Mouse (Mus musculus) hindbrain, postnatal 0 days (tissue): ENCODE measurements at regions not wholly inside any gene's neighbourhood (a gene's known extent, or its start where the extent isn't known, plus 50 kb on each side); places are given as distances from the start of the nearest gene placed in this dataset.
A peak's percentile ranks its signal among the peaks of the same experiment; 100 is the strongest.
"Not testable (repeated sequence)": the region's sequence is repeated elsewhere in the genome, so short reads cannot be mapped to it uniquely, and the experiment has no call there.

ENCODE experiments used
- ATAC-seq: fragments of 200-750 bp; cut with Nextera tagmentation; 2 replicates; pipeline ENCODE4 v1.8.0; 2017; ENCODE audit warnings: mild to moderate bottlenecking, moderate TSS enrichment, moderate library complexity
- DNase-seq: peaks from one replicate; pipeline ENCODE4 v3.0.0-alpha.2; 2015; ENCODE audit warnings: low spot score
- H3K27ac ChIP-seq: fragments of 300-500 bp; sonication (generic); 2 replicates; pipeline ENCODE4 v1.5.1; 2014; ENCODE audit warnings: mild to moderate bottlenecking
- H3K27me3 ChIP-seq: fragments of 300-500 bp; sonication (generic); 2 replicates; pipeline ENCODE4 v1.6.1; 2014; ENCODE audit warnings: low read length, mixed read lengths; ENCODE audit not compliant: insufficient read depth
- H3K36me3 ChIP-seq: fragments of 300-500 bp; sonication (generic); 2 replicates; pipeline ENCODE4 v1.6.1; 2014; ENCODE audit warnings: low read length, mixed read lengths; ENCODE audit not compliant: insufficient read depth
- H3K4me1 ChIP-seq: fragments of 300-500 bp; sonication (generic); 2 replicates; pipeline ENCODE4 v1.6.1; 2014; ENCODE audit warnings: antibody characterized with exemption, low read length, mixed read lengths; ENCODE audit not compliant: insufficient read depth
- H3K4me2 ChIP-seq: fragments of 300-500 bp; sonication (generic); 2 replicates; pipeline ENCODE4 v1.6.1; 2014; ENCODE audit warnings: low read depth, mild to moderate bottlenecking, low read length, moderate library complexity, mixed read lengths
- H3K4me3 ChIP-seq: fragments of 300-500 bp; sonication (generic); 2 replicates; pipeline ENCODE4 v1.5.1; 2014; ENCODE audit warnings: low read length
- H3K9ac ChIP-seq: fragments of 300-500 bp; sonication (generic); replicated peaks from 2 replicates; pipeline ENCODE4 v1.6.1; 2014; ENCODE audit warnings: mild to moderate bottlenecking, low read length, moderate library complexity, mixed read lengths
- H3K9me3 ChIP-seq: fragments of 300-500 bp; sonication (generic); 2 replicates; pipeline ENCODE4 v1.6.1; 2016; ENCODE audit warnings: low read length, mixed read lengths
- CTCF ChIP-seq: IDR thresholded peaks from 2 replicates; pipeline ENCODE4 v1.5.1; 2016; ENCODE audit warnings: antibody characterized with exemption, control low read depth, low read depth
- WGBS: fragments of 180-500 bp; shearing (Covaris S2); extraction: QIAGEN DNeasy Blood & Tissue Kit; methylation state at CpG from one replicate; pipeline ENCODE4 v1.1.7; 2014; 5-methylcytosine and 5-hydroxymethylcytosine counted together

DNA sequence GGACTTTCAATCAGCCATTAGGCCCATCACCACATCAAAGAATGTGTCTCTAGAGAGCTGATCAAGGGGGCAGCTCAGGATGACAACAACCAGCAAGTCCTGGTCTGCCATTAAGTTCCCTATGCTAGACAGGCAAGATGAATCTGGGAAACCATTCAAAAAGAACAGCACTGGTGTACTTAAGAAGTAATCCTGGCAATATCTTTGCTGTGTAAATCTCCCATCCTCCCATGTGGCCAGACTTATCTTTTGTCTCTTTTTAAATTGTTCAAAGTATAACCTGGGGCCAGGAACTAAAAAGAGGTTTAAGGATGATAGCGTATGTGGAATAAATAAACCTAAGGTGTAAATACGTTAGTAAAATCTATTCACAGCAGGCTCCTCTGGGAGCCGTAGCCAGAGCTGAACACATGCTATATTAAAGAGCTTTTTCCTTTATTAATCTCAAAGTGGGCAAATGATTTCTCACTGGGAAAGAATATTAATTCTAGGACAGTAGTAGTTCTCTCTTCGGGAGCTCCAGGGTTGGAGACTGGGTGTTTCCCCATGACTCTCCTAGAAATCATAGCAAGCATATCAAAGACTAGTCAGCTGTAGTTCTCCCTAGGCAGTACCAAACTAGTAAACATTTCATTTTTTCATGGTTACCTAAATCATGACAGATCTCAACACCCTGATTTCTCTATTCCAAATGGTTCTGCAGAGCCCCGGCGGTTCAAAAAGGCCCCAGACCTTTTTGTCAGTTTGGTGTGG lies 216.8 kb upstream of the Zpld1 start:
- H3K27ac ChIP-seq = no peak overlapping the region
- no peak for TF ChIP-seq CTCF
- no peak overlapping the region; the same call in 1 of the 2 replicates for H3K9ac ChIP-seq
- DNase-seq (no peak), ATAC-seq (no peak)
- H3K4me3 ChIP-seq = peak overlapping the region; percentile 23
- no peaks in the 10 kb centered on the region for H3K4me1 ChIP-seq
- H3K9me3 ChIP-seq = no peaks in the 10 kb centered on the region
- WGBS = 50% methylated on average over 6 of the region's 6 CpGs
- H3K27me3 ChIP-seq = no peaks in the 10 kb centered on the region
- H3K36me3 ChIP-seq = no peaks in the 10 kb centered on the region
- H3K4me2 ChIP-seq = peak overlapping the region; percentile 51

DNA sequence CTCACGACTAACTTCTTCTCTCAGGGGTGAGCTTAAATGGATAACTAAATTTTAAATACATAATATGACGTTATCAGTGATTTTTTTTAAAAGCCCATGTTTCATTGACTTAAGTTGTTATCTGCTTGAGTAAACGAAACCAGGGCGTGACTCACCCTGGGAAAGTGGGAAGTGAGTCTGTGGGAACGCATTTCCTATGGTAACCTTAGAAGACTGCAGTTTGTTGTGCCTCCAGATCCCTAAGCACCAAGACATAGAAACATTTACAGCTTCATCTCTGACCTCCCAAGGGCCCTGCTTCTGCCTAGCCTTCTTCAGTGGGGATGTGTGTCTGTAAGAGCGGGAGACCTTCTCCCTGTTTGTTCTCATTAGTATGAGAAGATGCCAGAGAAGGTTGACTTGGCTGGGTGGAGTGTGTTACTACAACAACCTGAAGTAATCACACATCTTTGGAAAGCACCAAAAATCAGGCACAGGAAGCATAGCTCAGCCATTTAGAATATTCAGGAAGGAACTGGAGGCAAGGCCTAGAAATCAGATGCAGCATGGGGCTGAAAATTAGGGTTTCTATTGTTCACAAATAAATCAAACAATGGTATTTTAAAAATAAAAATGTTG lies 207.1 kb upstream of the Zpld1 start:
- Histone ChIP-seq H3K4me3 (no peak overlapping the region), H3K9me3 (no peaks in the 10 kb centered on the region), H3K27ac (no peak overlapping the region), H3K9ac (no peak overlapping the region), H3K4me2 (no peak overlapping the region), H3K36me3 (no peaks in the 10 kb centered on the region), H3K4me1 (no peaks in the 10 kb centered on the region), H3K27me3 (no peaks in the 10 kb centered on the region)
- ATAC-seq (no peak), DNase-seq (no peak)
- 86% methylated on average over 6 of the region's 6 CpGs for WGBS
- no peak for TF ChIP-seq CTCF

DNA sequence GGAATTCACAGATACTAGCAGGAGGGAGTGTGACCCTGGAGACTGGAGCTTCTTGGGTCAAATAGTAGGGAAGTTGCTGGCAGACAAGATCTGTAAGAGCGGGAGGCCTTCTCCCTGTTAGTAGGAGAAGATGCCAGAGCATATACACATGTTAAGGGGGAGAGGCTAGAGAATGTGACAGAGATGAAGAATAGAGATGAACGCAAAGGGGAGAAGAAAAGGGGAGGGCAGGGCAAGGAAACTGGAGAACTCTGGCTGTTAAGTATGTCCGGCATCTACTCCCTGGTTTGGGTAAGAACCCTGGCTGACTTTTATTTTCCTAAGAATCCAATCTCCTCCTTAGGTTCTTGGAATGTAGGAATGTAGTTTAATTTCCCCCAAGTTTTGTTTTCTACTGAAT lies 206.5 kb upstream of the Zpld1 start:
- H3K9me3 ChIP-seq = no peaks in the 10 kb centered on the region
- H3K9ac ChIP-seq = no peak overlapping the region
- H3K27me3 ChIP-seq = no peaks in the 10 kb centered on the region
- no peak for ATAC-seq
- DNase-seq = no peak
- no peak for TF ChIP-seq CTCF
- no peaks in the 10 kb centered on the region for H3K4me1 ChIP-seq
- H3K4me3 ChIP-seq = no peak overlapping the region
- H3K27ac ChIP-seq = no peak overlapping the region
- H3K36me3 ChIP-seq = no peaks in the 10 kb centered on the region
- no peak overlapping the region for H3K4me2 ChIP-seq
- 90% methylated on average over 3 of the region's 3 CpGs for WGBS

DNA sequence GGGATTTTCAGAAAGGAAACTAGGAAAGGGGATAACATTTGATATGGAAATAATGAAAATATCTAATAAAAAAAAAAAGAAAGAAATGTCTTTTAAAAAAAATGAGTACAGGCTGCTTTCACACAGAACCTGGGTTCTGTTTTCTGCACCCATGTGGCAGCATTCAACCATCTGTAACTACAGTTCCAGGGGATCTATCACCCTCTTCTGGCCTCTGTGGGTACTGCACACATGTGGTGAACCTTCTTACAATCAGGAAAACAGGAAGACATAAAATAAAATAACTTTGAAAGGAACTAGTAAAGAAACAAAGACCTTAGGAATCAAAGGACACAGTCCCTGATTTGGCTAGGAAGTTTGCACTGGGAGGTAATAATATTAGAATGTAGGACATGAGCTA lies 205.5 kb upstream of the Zpld1 start:
- no peak overlapping the region for H3K9ac ChIP-seq
- no peak overlapping the region for H3K4me2 ChIP-seq
- no peak for DNase-seq
- H3K4me3 ChIP-seq = no peak overlapping the region
- ATAC-seq = no peak
- no peaks in the 10 kb centered on the region for H3K27me3 ChIP-seq
- H3K36me3 ChIP-seq = no peaks in the 10 kb centered on the region
- no peak overlapping the region for H3K27ac ChIP-seq
- TF ChIP-seq CTCF = 0 out of 2 replicates have a peak, but pooled peaks have one; percentile 8
- H3K4me1 ChIP-seq = no peaks in the 10 kb centered on the region
- H3K9me3 ChIP-seq = no peaks in the 10 kb centered on the region

DNA sequence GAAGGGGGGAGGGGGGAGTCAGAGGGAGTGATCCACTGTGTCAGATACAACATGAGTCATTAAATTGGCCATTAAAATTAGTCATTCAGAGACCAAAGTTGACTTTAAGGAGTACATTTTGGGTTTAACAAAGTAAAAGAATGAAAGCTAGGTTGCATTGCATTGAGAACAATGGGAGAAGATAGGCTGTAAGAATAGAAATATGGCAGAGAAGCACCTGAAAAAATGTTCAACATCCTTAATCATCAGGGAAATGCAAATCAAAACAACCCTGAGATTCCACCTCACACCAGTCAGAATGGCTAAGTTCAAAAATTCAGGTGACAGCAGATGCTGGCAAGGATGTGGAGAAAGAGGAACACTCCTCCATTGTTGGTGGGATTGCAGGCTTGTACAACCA lies 202.0 kb upstream of the Zpld1 start:
- not testable (repeated sequence) for H3K27me3 ChIP-seq, H3K4me3 ChIP-seq, H3K9me3 ChIP-seq, ATAC-seq, H3K9ac ChIP-seq, H3K4me1 ChIP-seq, H3K27ac ChIP-seq, H3K36me3 ChIP-seq, DNase-seq, H3K4me2 ChIP-seq

DNA sequence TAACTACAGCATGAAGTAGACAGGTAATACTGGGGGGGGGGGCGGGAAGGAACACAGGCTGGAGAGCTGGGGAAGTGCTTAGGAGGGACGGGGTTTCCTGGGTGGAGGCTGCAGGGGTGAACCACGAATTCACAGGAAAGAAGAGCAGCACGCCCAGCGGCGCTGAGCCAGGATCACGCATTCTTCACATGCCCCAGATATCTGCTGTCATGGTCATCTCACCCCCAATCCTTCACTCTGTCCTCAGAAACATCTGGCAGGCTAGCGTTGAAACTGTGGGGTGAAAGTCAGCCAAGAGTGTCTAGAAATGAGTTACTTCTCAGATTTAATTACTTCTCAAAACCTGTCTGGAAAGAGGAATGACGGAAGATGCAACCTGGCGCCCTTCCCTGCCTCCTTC lies 197.3 kb upstream of the Zpld1 start:
- Histone ChIP-seq H3K4me3 (no peak overlapping the region), H3K9ac (no peak overlapping the region), H3K27me3 (no peaks in the 10 kb centered on the region), H3K9me3 (0 out of 2 replicates have a peak, but pooled peaks cover 4% of the 10 kb centered on the region), H3K36me3 (no peaks in the 10 kb centered on the region), H3K4me1 (no peaks in the 10 kb centered on the region), H3K27ac (no peak overlapping the region), H3K4me2 (no peak overlapping the region)
- DNase-seq (no peak), ATAC-seq (no peak)
- TF ChIP-seq CTCF = no peak
- 87% methylated on average over 10 of the region's 10 CpGs for WGBS

DNA sequence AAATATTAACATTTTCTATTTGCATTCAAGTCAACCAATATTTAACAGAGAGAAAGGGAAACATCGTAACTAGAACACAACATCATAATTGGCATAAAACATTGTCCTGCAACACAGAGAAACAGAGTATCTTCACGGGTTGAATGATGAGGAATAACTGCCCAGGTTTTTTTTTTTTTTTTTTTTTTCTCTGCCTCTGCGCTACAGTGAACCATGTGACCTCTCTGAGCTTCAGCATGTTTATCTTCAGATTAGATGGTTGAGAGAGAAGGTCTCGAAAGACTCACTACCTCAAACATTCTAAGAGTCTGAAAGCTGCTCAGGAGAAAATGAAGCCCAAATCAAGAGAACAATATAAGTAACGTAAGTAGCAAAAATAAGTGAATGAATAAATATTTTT lies 196.4 kb upstream of the Zpld1 start:
- no peaks in the 10 kb centered on the region for H3K36me3 ChIP-seq
- H3K27me3 ChIP-seq = no peaks in the 10 kb centered on the region
- DNase-seq (no peak), ATAC-seq (no peak)
- H3K9ac ChIP-seq = no peak overlapping the region
- H3K27ac ChIP-seq = no peak overlapping the region
- no peaks in the 10 kb centered on the region for H3K4me1 ChIP-seq
- no peak overlapping the region for H3K4me3 ChIP-seq
- TF ChIP-seq CTCF = no peak
- WGBS = 89% methylated on average over 5 of the region's 5 CpGs
- H3K9me3 ChIP-seq = 0 out of 2 replicates have a peak, but pooled peaks cover 4% of the 10 kb centered on the region
- no peak overlapping the region for H3K4me2 ChIP-seq
